Mouse (Mus musculus) hindbrain, embryonic 14.5 days (tissue): ENCODE results near the gene Fosb. TPM values are rescaled to one million over a fixed set of nuclear protein-coding genes. Genes with fewer than 3 reads are reported as not detected.
"Not testable (repeated sequence)": the region's sequence is repeated elsewhere in the genome, so short reads cannot be mapped to it uniquely, and the experiment has no call there.

Experiments used
- ATAC-seq: fragments of 200-750 bp; cut with Nextera tagmentation; 2 replicates; pipeline ENCODE4 v1.8.0; 2017; ENCODE audit warnings: moderate number of reproducible peaks, mild to moderate bottlenecking, moderate TSS enrichment, moderate library complexity; ENCODE audit not compliant: low FRiP score
- DNase-seq: peaks from one replicate; pipeline ENCODE4 v3.0.0-alpha.2; 2015; ENCODE audit warnings: low spot score
- H3K27ac ChIP-seq: fragments of 300-500 bp; sonication (generic); 2 replicates; pipeline ENCODE4 v1.5.1; 2014; ENCODE audit warnings: mild to moderate bottlenecking, moderate library complexity
- H3K27me3 ChIP-seq: fragments of 300-500 bp; sonication (generic); 2 replicates; pipeline ENCODE4 v1.6.1; 2014; ENCODE audit warnings: mild to moderate bottlenecking, low read length, mixed read lengths; ENCODE audit not compliant: control insufficient read depth, insufficient read depth
- H3K36me3 ChIP-seq: fragments of 300-500 bp; sonication (generic); replicated peaks from 2 replicates; pipeline ENCODE4 v1.6.1; 2014; ENCODE audit not compliant: control insufficient read depth, insufficient read depth
- H3K4me1 ChIP-seq: fragments of 300-500 bp; sonication (generic); replicated peaks from 2 replicates; pipeline ENCODE4 v1.6.1; 2014; ENCODE audit warnings: antibody characterized with exemption, low read length, mixed read lengths; ENCODE audit not compliant: control insufficient read depth, insufficient read depth
- H3K4me2 ChIP-seq: fragments of 300-500 bp; sonication (generic); replicated peaks from 2 replicates; pipeline ENCODE4 v1.6.1; 2014; ENCODE audit warnings: mild to moderate bottlenecking, moderate library complexity
- H3K4me3 ChIP-seq: fragments of 300-500 bp; sonication (generic); replicated peaks from 2 replicates; pipeline ENCODE4 v1.5.1; 2014; ENCODE audit warnings: mild to moderate bottlenecking, low read length
- H3K9ac ChIP-seq: fragments of 300-500 bp; sonication (generic); 2 replicates; pipeline ENCODE4 v1.6.1; 2014
- H3K9me3 ChIP-seq: fragments of 300-500 bp; sonication (generic); 2 replicates; pipeline ENCODE4 v1.6.1; 2016; ENCODE audit warnings: low read length; ENCODE audit not compliant: control insufficient read depth
- WGBS: fragments of 180-500 bp; shearing (Covaris S2); extraction: QIAGEN DNeasy Blood & Tissue Kit; methylation state at CpG from one replicate; pipeline ENCODE4 v1.1.7; 2014; 5-methylcytosine and 5-hydroxymethylcytosine counted together
- polyA plus RNA-seq: library from polyadenylated mRNA; unstranded; fragments of >200 nt; fragmentation: Nextera tagmentation; extraction: Ambion mirVana; gene quantifications from 2 replicates; pipeline ENCODE4 v1.2.1, GENCODE M21; 2014

Fosb gene
- polyA plus RNA-seq, 1 experiment from 2014 or later = 0.12 TPM

- H3K4me1 ChIP-seq = no peaks in the 10 kb centered on the region; the same call in 1 of the 2 replicates
- peaks cover 8% of the 10 kb centered on the region; the same call in 1 of the 2 replicates for H3K27me3 ChIP-seq
- ATAC-seq = no peak
- no peak overlapping the region for H3K4me2 ChIP-seq
- no peak overlapping the region for H3K27ac ChIP-seq
- WGBS = 83% methylated on average over 6 of the region's 6 CpGs
- no peak for DNase-seq
- H3K36me3 ChIP-seq = peaks cover 24% of the 10 kb centered on the region
- H3K9ac ChIP-seq = no peak overlapping the region
- no peak overlapping the region for H3K4me3 ChIP-seq
- H3K9me3 ChIP-seq = no peaks in the 10 kb centered on the region
Measured at GRCm38 (mm10) chr7:19297034-19297433, 12.8 kb downstream of the Fosb start.

- H3K4me1 ChIP-seq = peaks cover 9% of the 10 kb centered on the region; the same call in 1 of the 2 replicates
- peaks cover 25% of the 10 kb centered on the region for H3K36me3 ChIP-seq
- DNase-seq = peak; percentile 93
- 17% methylated on average over 22 of the region's 22 CpGs for WGBS
- no peaks in the 10 kb centered on the region for H3K9me3 ChIP-seq
- ATAC-seq = peak; percentile 60
- H3K27ac ChIP-seq = no peak overlapping the region
- no peak overlapping the region for H3K4me3 ChIP-seq
- H3K27me3 ChIP-seq = no peaks in the 10 kb centered on the region
- H3K9ac ChIP-seq = no peak overlapping the region
- H3K4me2 ChIP-seq = peak overlapping the region; percentile 27; the same call in 1 of the 2 replicates
Measured at GRCm38 (mm10) chr7:19295503-19296185, 14.2 kb downstream of the Fosb start.

GRCm38 (mm10) chr7:19290969-19291596 lies 18.8 kb downstream of the Fosb start:
- no peaks in the 10 kb centered on the region for H3K9me3 ChIP-seq
- 0 out of 2 replicates have a peak overlapping the region, but pooled peaks have one; percentile 31 for H3K9ac ChIP-seq
- H3K27me3 ChIP-seq = no peaks in the 10 kb centered on the region
- no peak for ATAC-seq
- peaks cover 11% of the 10 kb centered on the region; the same call in 1 of the 2 replicates for H3K4me1 ChIP-seq
- WGBS = 2% methylated on average over 20 of the region's 20 CpGs
- H3K27ac ChIP-seq = no peak overlapping the region
- DNase-seq = no peak
- peak overlapping the region; percentile 23 for H3K4me2 ChIP-seq
- H3K36me3 ChIP-seq = peaks cover 67% of the 10 kb centered on the region
- peak overlapping the region; percentile 0 for H3K4me3 ChIP-seq

GRCm38 (mm10) chr7:19284763-19285162 lies 25.1 kb downstream of the Fosb start:
- peak overlapping the region; percentile 68 for H3K4me2 ChIP-seq
- no peak overlapping the region for H3K9ac ChIP-seq
- H3K4me3 ChIP-seq = no peak overlapping the region
- H3K27ac ChIP-seq = no peak overlapping the region
- WGBS = 34% methylated on average over 4 of the region's 4 CpGs
- DNase-seq = peak; percentile 67
- peaks cover 18% of the 10 kb centered on the region for H3K27me3 ChIP-seq
- H3K9me3 ChIP-seq = no peaks in the 10 kb centered on the region
- peaks cover 14% of the 10 kb centered on the region; the same call in 1 of the 2 replicates for H3K4me1 ChIP-seq
- no peak for ATAC-seq
- H3K36me3 ChIP-seq = peaks cover 35% of the 10 kb centered on the region

- peaks cover 22% of the 10 kb centered on the region for H3K36me3 ChIP-seq
- peak overlapping the region; percentile 68 for H3K4me2 ChIP-seq
- peaks cover 31% of the 10 kb centered on the region for H3K27me3 ChIP-seq
- H3K9ac ChIP-seq = peak overlapping the region; percentile 87
- H3K27ac ChIP-seq = peak overlapping the region; percentile 89
- peaks cover 18% of the 10 kb centered on the region; the same call in 1 of the 2 replicates for H3K4me1 ChIP-seq
- peak overlapping the region; percentile 67 for H3K4me3 ChIP-seq
- WGBS = 20% methylated on average over 14 of the region's 14 CpGs
- ATAC-seq (peak; percentile 3; the same call in 1 of the 2 replicates), DNase-seq (no peak)
- no peaks in the 10 kb centered on the region for H3K9me3 ChIP-seq
Measured at GRCm38 (mm10) chr7:19283406-19283804, 26.4 kb downstream of the Fosb start.

GRCm38 (mm10) chr7:19282791-19283405 lies 27.0 kb downstream of the Fosb start:
- Histone ChIP-seq H3K36me3 (peaks cover 17% of the 10 kb centered on the region), H3K9ac (peak overlapping the region; percentile 87), H3K9me3 (no peaks in the 10 kb centered on the region), H3K27me3 (peaks cover 36% of the 10 kb centered on the region), H3K4me2 (peak overlapping the region; percentile 68), H3K4me3 (peak overlapping the region; percentile 67), H3K4me1 (peaks cover 18% of the 10 kb centered on the region; the same call in 1 of the 2 replicates), H3K27ac (peak overlapping the region; percentile 89)
- ATAC-seq = peak; percentile 80
- peak; percentile 42 for DNase-seq
- under 1% methylated on average over 28 of the region's 35 CpGs for WGBS

- DNase-seq = peak; percentile 81
Measured at GRCm38 (mm10) chr7:19282385-19282784, 27.5 kb downstream of the Fosb start, which contains the start of gene Rtn2. TSS of gene Rtn2 (plus strand) at chr7:19282624.

GRCm38 (mm10) chr7:19281680-19282304 lies 28.1 kb downstream of the Fosb start:
- H3K36me3 ChIP-seq, DNase-seq, H3K9me3 ChIP-seq, ATAC-seq: not testable (repeated sequence)
- H3K4me2 ChIP-seq = peak overlapping the region; percentile 68
- H3K27me3 ChIP-seq = peaks cover 44% of the 10 kb centered on the region
- peak overlapping the region; percentile 67 for H3K4me3 ChIP-seq
- 0 out of 2 replicates have a peak overlapping the region, but pooled peaks have one; percentile 89 for H3K27ac ChIP-seq
- WGBS = 36% methylated on average over 6 of the region's 6 CpGs
- peaks cover 18% of the 10 kb centered on the region; the same call in 1 of the 2 replicates for H3K4me1 ChIP-seq
- H3K9ac ChIP-seq = peak overlapping the region; percentile 87; the same call in 1 of the 2 replicates

More at GRCm38 (mm10) chr7:19282385-19282784, 27.5 kb downstream of the Fosb start, which contains the start of gene Rtn2:
- Histone ChIP-seq H3K4me1 (peaks cover 18% of the 10 kb centered on the region; the same call in 1 of the 2 replicates), H3K27me3 (peaks cover 41% of the 10 kb centered on the region), H3K27ac (peak within 1 kb of the TSS; percentile 89), H3K9ac (peak within 1 kb of the TSS; percentile 87), H3K9me3 (no peaks in the 10 kb centered on the region), H3K4me2 (peak within 1 kb of the TSS; percentile 68), H3K36me3 (peaks cover 12% of the 10 kb centered on the region), H3K4me3 (peak within 1 kb of the TSS; percentile 67)
- ATAC-seq = peak; percentile 84
- WGBS = under 1% methylated on average over 34 of the region's 37 CpGs
